Mouse (Mus musculus) liver, embryonic 14.5 days (tissue): ENCODE measurements at regions not wholly inside any gene's neighbourhood (a gene's known extent, or its start where the extent isn't known, plus 50 kb on each side); places are given as distances from the start of the nearest gene placed in this dataset.

Experiments used
- CTCF ChIP-seq: IDR thresholded peaks from 2 replicates; pipeline ENCODE4 v1.5.1; 2016; ENCODE audit warnings: antibody characterized with exemption, low read depth, control low read depth
- EP300 ChIP-seq: IDR thresholded peaks from 2 replicates; pipeline ENCODE4 v1.6.1; 2016; ENCODE audit warnings: antibody characterized with exemption, low read depth

GRCm38 (mm10) chr3:124067971-124068370 is 252.7 kb upstream of the Tram1l1 start:
- TF ChIP-seq CTCF (no peak), EP300 (no peak)
